Mouse (Mus musculus): ENCODE results near the gene Calr4.

Gene Calr4

DNA sequence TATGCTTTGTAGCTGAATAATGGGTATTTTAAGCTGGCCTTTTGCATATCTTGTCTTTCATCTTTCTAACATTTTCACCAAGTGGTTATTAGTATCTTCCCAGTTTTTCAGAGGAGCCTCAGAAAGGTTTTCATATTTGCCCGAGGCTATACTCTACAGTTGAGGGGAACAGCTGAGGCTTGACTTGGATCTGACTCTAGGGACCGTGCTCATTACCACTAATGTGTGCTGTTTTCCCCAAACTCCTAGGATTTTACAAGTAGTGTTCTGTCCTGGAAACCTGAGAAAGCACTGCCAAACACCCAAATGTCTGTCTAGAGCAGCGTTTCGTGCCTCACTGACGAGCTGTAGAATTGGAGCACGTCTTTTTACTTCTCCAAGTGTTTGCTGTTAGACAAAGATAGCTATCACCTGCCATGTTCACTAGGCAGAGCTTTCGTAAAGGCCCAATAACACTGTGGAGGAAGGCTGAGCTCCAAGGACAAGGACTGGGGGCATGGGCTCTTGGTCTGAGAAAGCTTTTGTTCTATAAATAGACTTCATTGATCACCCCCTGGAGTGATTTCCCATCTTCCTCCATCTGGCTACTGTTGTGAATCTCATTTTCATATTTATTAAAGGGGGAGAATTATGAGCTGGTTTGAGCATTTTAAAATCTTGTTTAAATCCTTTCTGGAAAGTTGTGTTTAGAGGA is 2.0 kb downstream of the Calr4 start:
- no peak for DNase-seq

- peak; percentile 26 for DNase-seq
Observed at GRCm38 (mm10) chr4:109238428-109239268, 4.4 kb downstream of the Calr4 start.

DNA sequence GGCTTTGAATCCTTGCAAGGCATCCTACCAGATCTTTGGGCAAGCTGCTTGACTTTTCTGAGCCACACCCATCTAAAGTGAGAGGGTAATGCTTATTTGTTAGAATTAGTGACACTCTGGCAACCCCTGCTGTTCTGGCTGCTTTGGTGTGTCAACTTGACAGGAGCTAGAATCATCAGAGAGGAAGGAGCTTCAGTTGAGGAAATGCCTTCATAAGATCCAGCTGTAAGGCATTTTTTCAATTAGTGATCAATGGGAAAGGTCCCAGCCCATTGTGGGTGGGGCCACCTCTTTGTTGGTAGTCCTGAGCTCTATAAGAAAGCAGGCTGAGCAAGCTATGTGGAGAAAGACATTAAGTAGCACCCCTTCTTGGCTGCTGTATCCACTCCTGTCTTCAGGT is 6.9 kb downstream of the Calr4 start:
- DNase-seq = no peak

GRCm38 (mm10) chr4:109241934-109242333 is 7.6 kb downstream of the Calr4 start:
- no peak for DNase-seq

DNA sequence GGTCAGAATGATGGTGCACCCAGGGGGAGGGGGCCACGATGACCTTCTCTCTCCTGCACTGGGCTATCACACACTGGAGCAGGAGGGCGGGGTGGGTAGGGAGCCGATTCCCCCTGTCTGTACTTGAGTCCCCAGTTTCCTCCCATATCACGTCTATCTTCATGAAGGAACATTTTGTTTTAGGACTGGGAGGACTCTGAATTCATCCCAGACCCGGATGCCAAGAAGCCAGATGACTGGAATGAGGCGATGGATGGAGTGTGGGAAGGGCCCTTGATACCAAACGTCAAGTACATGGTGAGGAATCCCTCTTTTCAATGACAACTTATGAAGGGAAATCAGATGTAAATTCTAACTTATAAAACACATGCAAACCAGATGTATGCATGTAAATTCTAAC is 10.2 kb downstream of the Calr4 start:
- DNase-seq = no peak

DNA sequence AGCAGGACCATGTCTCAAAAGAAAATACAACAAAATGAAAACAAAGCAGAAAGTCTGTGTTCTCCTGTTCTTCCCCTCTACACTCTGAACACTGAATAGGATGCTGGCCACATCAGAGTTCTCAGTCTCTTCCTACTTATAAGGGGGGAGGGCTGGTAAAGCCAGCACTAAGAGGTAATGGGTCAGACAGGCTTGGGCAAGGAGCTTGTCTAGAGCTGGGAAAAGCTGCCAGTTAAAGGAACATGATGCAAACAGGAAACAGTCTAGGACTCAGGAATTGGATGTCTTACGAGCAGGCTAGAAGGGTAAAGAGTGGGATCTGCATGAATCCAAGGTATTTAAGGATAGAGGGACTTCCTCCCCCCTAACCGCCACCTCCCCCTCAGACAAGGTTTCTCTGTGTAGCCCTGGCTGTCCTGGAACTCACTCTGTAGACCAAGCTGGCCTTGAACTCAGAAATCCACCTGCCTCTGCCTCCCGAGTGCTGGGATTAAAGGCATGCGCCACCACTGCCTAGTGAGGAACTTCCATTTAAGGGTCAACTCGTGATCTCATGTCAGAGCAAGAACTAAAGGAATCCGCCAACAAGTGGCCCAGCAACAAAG is 10.8 kb downstream of the Calr4 start:
- no peak for DNase-seq

GRCm38 (mm10) chr4:109251605-109252004 is 17.3 kb downstream of the Calr4 start:
- DNase-seq = no peak

GRCm38 (mm10) chr4:109252199-109252598 is 17.9 kb downstream of the Calr4 start:
- DNase-seq = no peak

GRCm38 (mm10) chr4:109253664-109254151 is 19.4 kb downstream of the Calr4 start:
- no peak for DNase-seq

DNA sequence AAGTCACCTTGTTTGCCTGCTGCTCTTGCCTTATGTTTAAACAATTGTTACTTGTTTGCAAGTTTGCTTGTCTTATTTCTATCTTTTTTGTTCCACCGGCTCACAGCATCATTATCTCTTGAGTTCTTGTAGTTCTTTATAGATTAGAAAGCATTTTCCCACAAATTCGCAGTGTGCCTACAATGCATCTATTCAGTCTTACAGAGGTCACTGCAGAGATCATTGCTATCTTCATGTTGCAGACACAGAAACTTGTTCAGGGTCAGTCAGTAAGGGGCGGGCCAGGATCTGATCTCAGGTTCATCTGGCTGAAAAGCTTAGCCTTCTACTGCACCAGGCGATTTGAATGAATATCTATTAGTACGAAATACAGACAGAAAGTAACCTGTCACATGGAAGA is 20.2 kb downstream of the Calr4 start:
- no peak for DNase-seq

DNA sequence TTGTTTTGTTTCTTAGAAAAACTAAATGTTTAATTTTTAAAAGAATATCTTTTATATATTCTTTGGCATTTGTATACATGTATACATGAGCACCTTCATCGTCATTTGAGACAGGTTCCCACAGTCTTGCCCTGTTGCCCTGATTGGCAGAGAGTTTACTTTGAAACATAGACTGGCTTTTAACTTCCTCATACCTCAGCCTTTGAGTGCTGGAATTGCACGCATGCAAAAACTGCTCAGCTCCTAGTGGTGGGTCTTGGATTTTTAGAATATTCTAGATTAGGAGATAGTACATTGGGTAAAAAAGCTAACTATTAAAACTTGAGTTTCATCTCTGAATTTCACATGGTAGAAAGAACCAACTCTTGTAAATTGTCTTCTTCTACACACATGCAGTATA is 21.0 kb downstream of the Calr4 start:
- no peak for DNase-seq

- no peak for DNase-seq
Observed at GRCm38 (mm10) chr4:109255727-109256417, 21.6 kb downstream of the Calr4 start.

DNA sequence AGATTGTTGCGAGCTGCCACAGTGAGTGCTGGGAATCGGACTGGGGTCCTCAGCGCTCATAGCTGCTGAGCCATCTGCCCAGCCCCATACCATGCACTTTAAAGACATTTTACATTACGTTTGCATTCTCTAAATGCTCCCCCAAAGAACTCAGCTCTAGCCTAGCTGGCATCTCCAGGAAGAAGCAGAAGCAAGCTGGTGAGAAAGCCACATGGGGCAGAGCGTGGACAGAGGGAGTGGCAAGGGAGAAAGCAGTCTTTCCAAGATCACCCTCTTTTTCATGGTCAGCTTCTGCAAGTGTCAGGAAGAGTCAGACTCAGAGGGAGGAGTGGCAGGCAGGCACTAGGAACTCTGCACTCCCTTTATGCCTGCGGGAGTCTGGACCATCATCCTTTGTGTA is 22.5 kb downstream of the Calr4 start:
- no peak for DNase-seq

GRCm38 (mm10) chr4:109257639-109258038 is 23.4 kb downstream of the Calr4 start:
- DNase-seq = no peak

- no peak for DNase-seq
Observed at GRCm38 (mm10) chr4:109262068-109262467, 27.8 kb downstream of the Calr4 start.

DNA sequence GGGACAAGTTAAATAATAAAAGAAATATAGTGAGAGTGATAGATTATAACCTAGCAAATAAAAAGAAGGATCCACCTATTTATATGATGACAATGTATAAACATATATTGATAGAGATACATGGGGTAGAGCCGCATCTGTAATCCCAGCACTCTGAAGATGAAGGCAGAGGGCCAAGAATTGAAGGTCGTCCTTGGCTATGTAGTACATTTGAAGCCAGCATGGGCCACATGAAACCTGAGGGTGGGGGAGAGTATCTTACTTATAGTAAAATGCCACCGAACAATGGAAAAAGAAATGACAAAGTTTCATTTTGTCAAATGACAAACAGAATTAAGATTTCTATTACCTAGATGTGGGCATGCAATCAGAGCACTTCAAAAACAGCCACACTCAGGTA is 31.8 kb downstream of the Calr4 start:
- DNase-seq = no peak

DNA sequence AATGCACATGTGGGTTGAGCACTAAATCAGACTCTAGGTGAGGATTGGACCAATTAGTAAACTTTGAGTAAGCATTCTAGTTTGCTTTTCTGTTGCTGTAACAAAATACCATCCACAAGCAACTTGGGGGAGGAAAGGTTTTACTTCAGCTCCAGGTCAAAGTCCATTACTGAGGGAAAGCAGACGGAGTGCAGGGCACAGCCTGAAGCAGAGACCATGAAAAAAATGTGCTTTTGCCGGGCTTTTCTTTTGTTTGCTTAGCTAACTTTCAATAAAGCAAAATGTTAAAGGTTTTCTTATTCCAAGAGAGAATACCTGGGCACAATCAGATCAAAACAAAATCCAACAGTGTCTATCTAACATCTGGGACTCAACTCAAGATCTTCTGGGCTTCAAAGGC is 32.5 kb downstream of the Calr4 start:
- no peak for DNase-seq

DNA sequence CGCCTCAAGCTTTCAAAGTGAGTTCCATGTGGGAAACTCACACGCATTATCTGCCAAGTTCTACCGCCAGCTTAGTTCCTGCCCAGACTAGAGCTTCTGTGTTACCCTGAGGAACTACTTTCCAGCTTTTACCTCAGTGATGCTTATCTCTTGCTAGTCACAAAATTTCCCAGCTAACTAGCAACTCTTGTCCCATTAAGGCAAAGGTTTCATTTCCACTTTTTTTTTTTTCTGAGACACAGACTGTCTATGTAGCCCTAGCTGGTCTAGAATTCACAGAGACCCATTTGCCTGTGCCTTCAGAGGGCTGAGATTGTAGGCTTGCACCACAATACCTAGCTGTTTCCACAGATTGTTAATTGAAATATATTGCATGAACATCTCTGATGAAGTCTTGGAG is 33.2 kb downstream of the Calr4 start:
- DNase-seq = no peak

GRCm38 (mm10) chr4:109268903-109269302 is 34.6 kb downstream of the Calr4 start:
- DNase-seq = no peak

- DNase-seq = no peak
Observed at GRCm38 (mm10) chr4:109271803-109272202, 37.5 kb downstream of the Calr4 start.

DNA sequence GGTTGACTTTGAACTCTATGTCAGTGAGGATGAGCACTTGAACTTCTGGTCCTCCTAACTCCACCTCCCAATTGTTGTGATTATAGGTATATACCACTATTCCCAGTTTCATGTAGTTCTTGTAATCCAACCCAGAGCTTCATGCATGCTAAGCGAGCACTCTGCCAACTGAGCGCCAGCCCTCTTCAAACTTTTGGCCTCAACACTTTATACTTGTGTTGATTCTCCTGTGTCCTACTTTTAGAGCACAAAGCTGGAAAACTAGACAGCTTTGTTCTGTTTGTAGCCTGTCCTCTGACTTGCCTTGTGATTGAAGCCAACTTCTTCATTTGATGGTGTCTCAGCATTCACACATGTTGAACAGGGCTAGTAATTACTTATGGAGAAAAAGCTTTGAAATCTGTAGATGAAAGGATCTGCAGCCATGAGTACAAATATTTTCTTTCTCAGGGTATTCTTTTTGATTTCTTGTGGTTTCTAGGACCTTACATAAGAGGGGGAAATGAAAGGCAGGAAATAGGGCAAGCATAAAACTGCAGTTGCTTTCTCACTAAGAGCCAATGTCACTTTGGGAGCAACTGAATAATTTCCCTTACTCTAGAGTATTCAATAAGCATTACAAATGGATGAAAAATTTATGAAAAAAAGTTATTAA is 39.4 kb downstream of the Calr4 start:
- no peak for DNase-seq

- DNase-seq = peak; percentile 71
Observed at GRCm38 (mm10) chr4:109279689-109280458, 45.6 kb downstream of the Calr4 start, which contains the start of gene Eps15. Gene Eps15, plus strand, starts transcription at chr4:109280268.

Data from right cerebral cortex, postnatal 25 days (tissue).